Mouse (Mus musculus): ENCODE results near the gene Sult2a8.

DNA sequence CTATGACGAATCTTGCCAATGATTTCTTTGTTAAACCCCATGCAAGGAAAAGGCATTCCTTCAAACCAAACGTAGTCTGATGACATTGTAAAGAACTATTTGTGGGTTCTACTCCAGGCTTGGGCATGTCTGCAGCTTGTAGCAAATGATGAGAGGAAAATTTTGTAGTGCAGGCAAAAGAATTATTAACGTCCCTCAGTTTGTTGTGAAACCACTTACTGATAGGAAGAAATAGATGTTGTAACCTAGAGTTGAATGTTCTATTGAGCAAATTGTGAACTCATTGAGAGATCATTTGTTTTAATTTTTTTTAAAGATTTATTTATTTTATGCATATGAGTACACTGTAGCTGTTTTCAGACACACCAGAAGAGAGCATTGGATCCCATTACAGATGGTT, 46.3 kb upstream of the Sult2a8 start:
- no peak for TF ChIP-seq CTCF (IDR thresholded peaks at IDR 0.05; ENCODE audit: low read depth, low read length)
- no peak for TF ChIP-seq POLR2A (IDR thresholded peaks at IDR 0.05; ENCODE audit: borderline replicate concordance, low read depth, low read length)
